Mouse (Mus musculus) right cerebral cortex, postnatal 14 days (tissue): ENCODE measurements around the gene Cuedc1.
A peak's percentile ranks its signal among the peaks of the same experiment; 100 is the strongest.

Source experiments
- DNase-seq: peaks from one replicate; pipeline ENCODE4 v3.0.0; 2022

Cuedc1 gene

GRCm38 (mm10) chr11:88148638-88149279 is 50.9 kb downstream of the Cuedc1 start:
- no peak for DNase-seq

DNA sequence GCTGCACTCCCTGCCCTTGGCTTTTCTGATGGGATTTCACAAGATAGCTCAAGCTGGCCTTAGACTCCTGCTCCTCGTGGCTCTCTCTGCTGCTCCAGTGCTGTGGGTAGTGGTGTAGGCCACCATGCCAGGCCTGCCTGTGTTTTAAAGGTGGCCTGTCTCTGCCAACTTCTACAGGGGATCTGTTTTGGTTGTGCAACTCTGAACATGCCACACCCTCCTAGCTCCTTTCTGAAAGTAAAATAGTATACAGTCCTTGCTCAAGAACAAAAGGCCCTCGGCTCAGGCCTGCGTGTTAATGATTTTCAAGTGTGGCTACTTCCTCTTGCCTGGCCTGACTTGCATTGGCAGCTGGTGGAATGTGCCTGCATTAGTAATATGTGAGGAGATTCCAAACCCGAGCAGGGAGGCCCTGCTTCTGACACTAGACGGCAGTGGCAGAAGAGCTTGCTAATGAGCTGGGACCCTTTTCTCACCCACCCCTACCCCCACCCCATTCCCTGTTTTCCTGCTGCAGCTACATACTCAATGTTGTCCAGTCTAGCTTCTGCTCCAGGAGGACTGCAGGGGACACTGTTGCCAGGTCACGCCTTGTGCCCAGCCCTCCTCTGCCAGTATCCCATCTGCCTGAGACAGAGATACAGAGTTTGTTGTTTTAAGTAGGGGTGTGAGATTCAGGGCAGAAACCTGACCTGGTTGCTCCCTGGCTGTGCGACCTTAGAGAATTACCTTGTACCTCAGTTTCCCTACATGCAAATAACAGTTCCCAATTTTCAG is 53.7 kb downstream of the Cuedc1 start:
- DNase-seq, result no peak

GRCm38 (mm10) chr11:88153880-88154279 is 56.0 kb downstream of the Cuedc1 start:
- no peak for DNase-seq

GRCm38 (mm10) chr11:88154500-88154899 is 56.6 kb downstream of the Cuedc1 start:
- no peak for DNase-seq

- no peak for DNase-seq
Observed at GRCm38 (mm10) chr11:88155451-88155850, 57.6 kb downstream of the Cuedc1 start.

DNA sequence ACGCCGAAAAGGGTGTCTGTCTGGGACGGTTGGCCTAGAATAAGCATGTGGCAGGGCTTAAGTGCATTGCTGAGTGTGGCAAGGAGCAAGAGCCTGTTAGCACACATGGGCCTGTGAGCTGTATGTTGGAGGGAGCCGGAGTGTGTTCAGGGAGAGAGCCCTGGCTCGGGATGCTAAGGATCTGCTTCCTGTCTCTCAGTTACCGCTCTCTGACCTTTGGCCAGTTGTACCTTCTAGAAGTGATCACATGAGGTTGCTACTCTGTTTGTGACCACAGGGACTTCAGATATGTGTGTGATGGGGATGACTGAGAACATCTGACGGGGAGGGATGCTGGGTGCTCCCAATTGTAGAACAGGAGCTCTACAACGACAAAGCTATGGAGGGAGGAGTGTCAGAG is 58.1 kb downstream of the Cuedc1 start:
- no peak for DNase-seq

- DNase-seq, result no peak
Observed at GRCm38 (mm10) chr11:88156403-88156802, 58.5 kb downstream of the Cuedc1 start.

GRCm38 (mm10) chr11:88158842-88159246 is 61.0 kb downstream of the Cuedc1 start:
- no peak for DNase-seq

DNA sequence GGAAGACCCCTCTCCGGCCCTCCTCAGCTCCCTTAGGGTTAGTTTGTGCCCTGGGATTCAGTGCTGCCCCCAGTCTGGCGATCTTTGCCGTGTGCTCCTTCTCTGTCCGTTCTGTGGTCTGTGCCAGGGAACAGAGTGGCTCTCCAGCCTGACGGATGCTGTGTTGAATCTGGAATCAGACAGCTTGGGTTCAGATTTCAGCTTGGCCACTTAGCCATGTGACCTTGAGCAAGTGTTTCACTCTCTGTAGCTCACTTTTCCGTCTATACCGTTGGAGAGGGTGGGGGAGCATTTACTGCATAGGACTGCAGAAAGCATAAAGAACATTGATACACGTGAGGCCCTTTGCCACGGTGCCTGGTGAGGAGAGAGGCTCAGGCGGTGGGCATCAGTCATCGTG is 61.5 kb downstream of the Cuedc1 start:
- DNase-seq, result no peak

DNA sequence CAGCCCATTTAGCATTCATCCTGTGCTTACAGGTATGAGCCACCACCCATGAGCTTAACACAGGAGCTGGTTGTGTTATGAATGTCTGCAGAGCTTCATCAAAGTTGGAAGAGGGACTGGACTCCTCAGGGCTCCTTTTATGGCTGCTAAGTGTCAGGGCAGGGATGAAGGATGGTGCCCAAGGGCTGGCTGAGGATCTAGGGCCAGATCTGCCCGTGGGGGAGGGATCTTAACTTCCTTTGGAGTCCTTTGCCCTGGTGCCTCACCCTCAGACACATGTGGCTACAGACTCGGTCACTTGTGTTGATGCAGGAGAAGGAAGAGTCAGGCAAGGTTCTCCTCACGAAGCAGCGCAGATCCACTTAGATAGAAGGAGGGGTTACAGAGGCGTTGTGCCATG is 62.5 kb downstream of the Cuedc1 start:
- no peak for DNase-seq

- peak; percentile 52 for DNase-seq
Observed at GRCm38 (mm10) chr11:88161051-88161581, 63.3 kb downstream of the Cuedc1 start.

GRCm38 (mm10) chr11:88161651-88162362 is 63.9 kb downstream of the Cuedc1 start:
- DNase-seq, result peak; percentile 83

DNA sequence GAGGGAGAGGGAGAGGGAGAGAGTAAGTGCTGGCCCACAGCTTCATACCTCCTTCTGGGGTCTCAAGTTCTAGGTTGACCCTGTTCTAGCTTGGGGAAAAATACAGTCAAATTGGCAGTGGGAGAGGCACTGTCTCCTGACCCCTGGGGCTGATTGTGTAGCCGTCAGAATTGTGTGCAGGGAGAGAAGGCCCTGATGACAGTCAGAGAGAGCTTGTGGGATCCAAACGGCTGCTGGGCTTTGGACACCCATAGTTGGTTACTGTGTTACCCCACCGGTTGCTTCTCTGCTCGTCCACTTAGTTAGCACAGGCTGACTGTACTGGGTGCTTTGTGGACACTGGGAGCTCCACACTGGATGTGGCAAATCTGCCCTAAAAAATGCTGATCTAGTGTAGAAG is 64.9 kb downstream of the Cuedc1 start:
- DNase-seq, result no peak

- DNase-seq, result no peak
Observed at GRCm38 (mm10) chr11:88164213-88164723, 66.4 kb downstream of the Cuedc1 start.

DNA sequence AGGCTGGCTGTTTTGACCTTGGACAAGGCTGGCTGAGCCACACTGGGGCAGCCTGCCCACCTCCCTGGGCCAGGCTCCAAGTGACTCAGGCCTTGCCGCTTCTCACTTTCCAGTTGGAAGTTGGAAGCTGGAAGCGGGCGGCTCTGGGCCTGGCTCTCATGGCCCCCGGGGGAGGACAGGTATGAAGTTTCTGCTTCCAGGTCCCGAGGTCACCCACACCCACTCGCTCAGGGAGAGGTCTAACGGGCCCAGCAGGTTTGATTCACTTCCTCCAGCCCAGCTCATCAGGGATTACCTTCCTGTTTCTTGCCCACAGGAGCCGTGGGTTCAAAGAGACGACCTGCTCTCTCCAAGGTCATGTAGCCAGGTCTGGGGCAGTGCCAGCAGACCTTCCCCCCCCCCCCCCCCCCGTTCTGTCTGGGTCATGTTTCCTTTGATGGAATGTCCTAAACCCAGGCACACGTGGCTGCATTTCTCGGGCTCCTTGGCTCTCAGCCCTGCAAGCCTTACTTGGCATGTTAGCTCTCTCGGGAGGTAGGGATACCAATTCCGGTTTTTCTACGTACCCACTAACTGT is 67.0 kb downstream of the Cuedc1 start:
- no peak for DNase-seq

- DNase-seq, result no peak
Observed at GRCm38 (mm10) chr11:88165683-88166364, 68.0 kb downstream of the Cuedc1 start.

DNA sequence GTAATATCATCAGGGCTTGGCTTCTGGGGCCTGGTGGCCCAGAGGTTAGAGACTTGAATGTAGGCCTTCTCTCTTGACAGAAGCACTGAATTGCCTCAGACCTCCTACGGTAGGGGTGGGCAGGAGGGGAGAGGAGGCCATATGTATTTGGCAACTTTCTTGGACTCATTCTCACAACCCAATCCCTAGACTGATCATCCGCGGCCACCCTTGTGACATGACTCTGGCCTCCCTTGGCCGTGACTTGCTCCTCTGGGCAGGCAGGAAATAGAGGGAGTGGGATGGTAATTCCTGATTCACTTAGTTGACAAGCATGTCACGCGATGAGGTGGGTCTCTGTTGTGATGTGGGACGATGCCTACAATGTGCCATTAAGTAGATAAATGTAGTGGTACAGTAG is 68.6 kb downstream of the Cuedc1 start:
- DNase-seq, result no peak

GRCm38 (mm10) chr11:88168611-88169010 is 70.8 kb downstream of the Cuedc1 start:
- no peak for DNase-seq

DNA sequence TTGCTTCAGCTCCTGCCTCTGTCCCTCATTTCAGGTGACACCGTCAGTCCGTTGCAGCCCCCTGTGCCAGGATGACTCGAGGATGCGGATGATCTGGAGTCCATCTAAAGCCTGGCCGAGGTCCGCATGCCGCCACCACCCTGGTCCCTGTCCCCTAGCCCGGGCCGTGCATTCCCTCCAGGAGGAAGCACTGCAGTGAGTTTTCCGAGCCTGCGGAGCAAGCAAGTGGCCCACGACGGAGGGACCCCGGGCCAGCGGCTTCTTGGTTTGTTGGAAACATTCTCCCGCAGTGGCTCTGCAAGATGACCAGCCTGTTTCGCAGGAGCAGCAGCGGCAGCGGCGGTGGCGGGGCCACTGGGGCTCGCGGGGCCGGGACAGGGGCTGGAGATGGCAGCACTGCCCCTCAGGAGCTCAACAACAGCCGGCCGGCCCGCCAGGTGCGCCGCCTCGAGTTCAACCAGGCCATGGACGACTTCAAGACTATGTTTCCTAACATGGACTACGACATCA is 71.7 kb downstream of the Cuedc1 start:
- DNase-seq, result no peak

GRCm38 (mm10) chr11:88170606-88171005 is 72.7 kb downstream of the Cuedc1 start:
- no peak for DNase-seq

DNA sequence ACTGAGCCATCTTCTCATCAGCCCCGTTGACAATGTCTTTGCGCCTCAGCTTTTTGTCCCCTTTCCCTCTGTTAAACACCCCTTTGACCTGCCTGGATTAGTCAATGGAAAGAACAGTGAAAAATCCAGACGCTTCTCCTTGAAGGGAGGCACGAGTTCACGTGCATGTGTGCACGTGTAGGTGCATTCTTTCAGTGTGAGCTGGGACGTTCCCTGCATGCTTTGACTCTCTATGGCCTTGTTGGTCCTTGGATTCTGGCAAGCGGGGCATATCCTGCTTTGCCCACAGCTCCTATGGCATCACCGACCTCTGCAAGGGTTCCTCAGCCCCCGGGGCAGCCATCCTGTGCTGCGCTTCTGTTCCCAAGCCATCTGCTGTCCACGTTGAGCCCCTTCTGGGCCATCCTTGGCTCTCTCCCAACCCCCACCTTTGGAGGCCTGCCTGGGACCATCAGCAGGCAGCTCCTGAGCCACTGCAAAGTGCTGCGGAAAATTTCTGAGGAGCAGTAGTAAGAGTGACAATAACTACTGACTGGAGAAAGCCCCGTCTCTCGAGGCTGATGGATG is 74.1 kb downstream of the Cuedc1 start:
- no peak for DNase-seq
